ENCODE assay signal across 23 mouse cellular contexts in genomic region chr15:82989190-82989704, GRCm38 (mm10). TPM values are rescaled to one million over a fixed set of nuclear protein-coding genes. Genes with fewer than 3 reads are reported as not detected.
DNase-seq lines count a peak whose midpoint lies in the region; ATAC-seq and TF ChIP-seq lines count a peak whose summit lies in the region.
"Had no signal": no experiment of that assay in that cellular context is flagged by ENCODE, and none has a peak within 500 bp of the region (broad histone marks: within the 10 kb centered on the region; RNA-seq: fewer than 3 reads in every experiment).

No protein-coding gene starts in this region.

- 58% methylated on average over 6 of the region's 6 CpGs for WGBS in embryonic facial prominence, embryonic 13.5 days
- WGBS in embryonic facial prominence, embryonic 10.5 days, result 62% methylated on average over 6 of the region's 6 CpGs
- 80% methylated on average over 6 of the region's 6 CpGs for WGBS in hindbrain, embryonic 10.5 days
- WGBS in hindbrain, postnatal 0 days, result 64% methylated on average over 6 of the region's 6 CpGs
- WGBS in kidney, embryonic 15.5 days, result 25% methylated on average over 6 of the region's 6 CpGs
- 69% methylated on average over 6 of the region's 6 CpGs for WGBS in midbrain, postnatal 0 days
- WGBS in midbrain, embryonic 16.5 days, result 61% methylated on average over 6 of the region's 6 CpGs

- 0 out of 2 replicates have a peak overlapping the region, but pooled peaks have one; percentile 7 for H3K4me2 ChIP-seq in embryonic facial prominence, embryonic 13.5 days
- H3K4me2 ChIP-seq in hindbrain, postnatal 0 days (ENCODE audit: low read depth, low read length), result no peak overlapping the region
- peak overlapping the region; percentile 86 for H3K4me2 ChIP-seq in kidney, embryonic 15.5 days
- H3K4me2 ChIP-seq in midbrain, postnatal 0 days (ENCODE audit: low read depth, low read length, poor library complexity, severe bottlenecking), result no peak overlapping the region
- H3K4me2 ChIP-seq in midbrain, embryonic 16.5 days (ENCODE audit: low read length), result no peak overlapping the region
- H3K4me2 ChIP-seq: liver, embryonic 15.5 days had no signal

- no peak for ATAC-seq in embryonic facial prominence, embryonic 13.5 days (ENCODE audit: insufficient number of reproducible peaks, insufficient read depth, low FRiP score, low TSS enrichment, low read depth)
- ATAC-seq in hindbrain, postnatal 0 days, result no peak
- ATAC-seq in kidney, embryonic 15.5 days (replicated peaks; ENCODE audit: low FRiP score), result peak; percentile 37
- ATAC-seq in midbrain, postnatal 0 days (ENCODE audit: low FRiP score), result no peak
- no peak for ATAC-seq in midbrain, embryonic 16.5 days
- ATAC-seq: inflammation-experienced regulatory T-cells, adult 6 months had no signal

- H3K4me1 ChIP-seq in embryonic facial prominence, embryonic 13.5 days, result peaks cover 62% of the 10 kb centered on the region
- H3K4me1 ChIP-seq in embryonic facial prominence, embryonic 10.5 days, result peaks cover 60% of the 10 kb centered on the region
- peaks cover 56% of the 10 kb centered on the region for H3K4me1 ChIP-seq in hindbrain, embryonic 10.5 days (replicated peaks)
- H3K4me1 ChIP-seq in hindbrain, postnatal 0 days (ENCODE audit: insufficient read depth, low read length), result peaks cover 23% of the 10 kb centered on the region
- peaks cover 60% of the 10 kb centered on the region for H3K4me1 ChIP-seq in kidney, embryonic 15.5 days
- peaks cover 17% of the 10 kb centered on the region; the same call in 1 of the 2 replicates for H3K4me1 ChIP-seq in midbrain, postnatal 0 days (ENCODE audit: insufficient read depth, low read length)
- H3K4me1 ChIP-seq in midbrain, embryonic 16.5 days (ENCODE audit: control insufficient read depth, insufficient read depth, low read length), result peaks cover 44% of the 10 kb centered on the region

- no peaks in the 10 kb centered on the region for H3K9me3 ChIP-seq in embryonic facial prominence, embryonic 13.5 days
- no peaks in the 10 kb centered on the region for H3K9me3 ChIP-seq in embryonic facial prominence, embryonic 10.5 days
- no peaks in the 10 kb centered on the region for H3K9me3 ChIP-seq in hindbrain, embryonic 10.5 days
- H3K9me3 ChIP-seq in hindbrain, postnatal 0 days (ENCODE audit: low read length), result no peaks in the 10 kb centered on the region
- H3K9me3 ChIP-seq in kidney, embryonic 15.5 days (replicated peaks), result no peaks in the 10 kb centered on the region
- H3K9me3 ChIP-seq in midbrain, postnatal 0 days (ENCODE audit: low read length), result no peaks in the 10 kb centered on the region
- no peaks in the 10 kb centered on the region for H3K9me3 ChIP-seq in midbrain, embryonic 16.5 days (replicated peaks; ENCODE audit: control insufficient read depth, low read length, poor library complexity, severe bottlenecking)
- H3K9me3 ChIP-seq: heart, embryonic 13.5 days; limb, embryonic 12.5 days; liver, embryonic 15.5 days; neural tube, embryonic 13.5 days had no signal

- no peak overlapping the region for H3K4me3 ChIP-seq in embryonic facial prominence, embryonic 13.5 days
- no peak overlapping the region for H3K4me3 ChIP-seq in embryonic facial prominence, embryonic 10.5 days
- no peak overlapping the region for H3K4me3 ChIP-seq in hindbrain, embryonic 10.5 days
- H3K4me3 ChIP-seq in hindbrain, postnatal 0 days (ENCODE audit: low read length), result no peak overlapping the region
- no peak overlapping the region for H3K4me3 ChIP-seq in kidney, embryonic 15.5 days (replicated peaks)
- no peak overlapping the region for H3K4me3 ChIP-seq in midbrain, postnatal 0 days (ENCODE audit: low read depth, low read length)
- no peak overlapping the region for H3K4me3 ChIP-seq in midbrain, embryonic 16.5 days (ENCODE audit: low read depth, low read length)
- H3K4me3 ChIP-seq: heart, embryonic 13.5 days; left cerebral cortex, adult 2 months; limb, embryonic 12.5 days; liver, embryonic 15.5 days; neural tube, embryonic 13.5 days had no signal

- H3K36me3 ChIP-seq in embryonic facial prominence, embryonic 13.5 days, result no peaks in the 10 kb centered on the region
- H3K36me3 ChIP-seq in embryonic facial prominence, embryonic 10.5 days (replicated peaks), result no peaks in the 10 kb centered on the region
- H3K36me3 ChIP-seq in hindbrain, embryonic 10.5 days, result no peaks in the 10 kb centered on the region
- H3K36me3 ChIP-seq in hindbrain, postnatal 0 days (ENCODE audit: insufficient read depth, low read length), result no peaks in the 10 kb centered on the region
- no peaks in the 10 kb centered on the region for H3K36me3 ChIP-seq in kidney, embryonic 15.5 days
- no peaks in the 10 kb centered on the region for H3K36me3 ChIP-seq in midbrain, postnatal 0 days (ENCODE audit: insufficient read depth, low read length)
- H3K36me3 ChIP-seq in midbrain, embryonic 16.5 days (ENCODE audit: control insufficient read depth, insufficient read depth, low read length), result no peaks in the 10 kb centered on the region
- H3K36me3 ChIP-seq: heart, embryonic 13.5 days; limb, embryonic 12.5 days; liver, embryonic 15.5 days; neural tube, embryonic 13.5 days had no signal

- no peak for TF ChIP-seq CTCF in hindbrain, postnatal 0 days (IDR thresholded peaks at IDR 0.05; ENCODE audit: low read depth)
- 0 out of 2 replicates have a peak, but pooled peaks have one; percentile 13 for TF ChIP-seq CTCF in midbrain, postnatal 0 days (IDR thresholded peaks at IDR 0.05)

- no peak overlapping the region for H3K9ac ChIP-seq in embryonic facial prominence, embryonic 13.5 days
- H3K9ac ChIP-seq in hindbrain, postnatal 0 days (replicated peaks; ENCODE audit: low read length), result no peak overlapping the region
- no peak overlapping the region for H3K9ac ChIP-seq in kidney, embryonic 15.5 days
- no peak overlapping the region for H3K9ac ChIP-seq in midbrain, postnatal 0 days (replicated peaks; ENCODE audit: low read length, poor library complexity, severe bottlenecking)
- H3K9ac ChIP-seq in midbrain, embryonic 16.5 days (ENCODE audit: low read depth, low read length), result no peak overlapping the region
- H3K9ac ChIP-seq: heart, embryonic 13.5 days; limb, embryonic 12.5 days; liver, embryonic 15.5 days; lung, embryonic 14.5 days; neural tube, embryonic 13.5 days had no signal

- no peak overlapping the region for H3K27ac ChIP-seq in embryonic facial prominence, embryonic 13.5 days
- no peak overlapping the region; the same call in 1 of the 2 replicates for H3K27ac ChIP-seq in embryonic facial prominence, embryonic 10.5 days (replicated peaks)
- peak overlapping the region; percentile 64 for H3K27ac ChIP-seq in hindbrain, embryonic 10.5 days
- no peak overlapping the region for H3K27ac ChIP-seq in hindbrain, postnatal 0 days
- H3K27ac ChIP-seq in kidney, embryonic 15.5 days, result peak overlapping the region; percentile 67
- H3K27ac ChIP-seq in midbrain, postnatal 0 days (ENCODE audit: low read depth, low read length), result no peak overlapping the region
- no peak overlapping the region for H3K27ac ChIP-seq in midbrain, embryonic 16.5 days (ENCODE audit: low read length)
- H3K27ac ChIP-seq: heart, embryonic 13.5 days; left cerebral cortex, adult 2 months; limb, embryonic 12.5 days; liver, embryonic 15.5 days had no signal

- DNase-seq in embryonic facial prominence, embryonic 10.5 days (ENCODE audit: low spot score), result no peak
- no peak for DNase-seq in hindbrain, embryonic 10.5 days (ENCODE audit: low spot score)
- DNase-seq in hindbrain, postnatal 0 days (ENCODE audit: low spot score), result no peak
- DNase-seq in kidney, postnatal 36 days, result no peak
- no peak for DNase-seq in midbrain, postnatal 0 days (ENCODE audit: low spot score)
- DNase-seq: adrenal gland, postnatal 10 days; cerebellum, adult 8-10 months; cerebellum, postnatal 25 days; heart, postnatal 10 days; kidney, adult 9 months; lung, embryonic 14.5 days; lung, postnatal 14 days; right cerebral cortex, postnatal 14 days; thymus, postnatal 4 days had no signal

- H3K27me3 ChIP-seq in embryonic facial prominence, embryonic 13.5 days, result peaks cover 18% of the 10 kb centered on the region; the same call in 1 of the 2 replicates
- H3K27me3 ChIP-seq in embryonic facial prominence, embryonic 10.5 days (replicated peaks; ENCODE audit: low read depth, poor library complexity, severe bottlenecking), result peaks cover 69% of the 10 kb centered on the region
- H3K27me3 ChIP-seq in hindbrain, embryonic 10.5 days (ENCODE audit: insufficient read depth, poor library complexity, severe bottlenecking), result peaks cover 83% of the 10 kb centered on the region
- H3K27me3 ChIP-seq in hindbrain, postnatal 0 days (ENCODE audit: insufficient read depth, low read length), result peaks cover 15% of the 10 kb centered on the region; the same call in 1 of the 2 replicates
- peaks cover 76% of the 10 kb centered on the region for H3K27me3 ChIP-seq in kidney, embryonic 15.5 days
- H3K27me3 ChIP-seq in midbrain, postnatal 0 days (ENCODE audit: insufficient read depth, low read length), result no peaks in the 10 kb centered on the region
- no peaks in the 10 kb centered on the region for H3K27me3 ChIP-seq in midbrain, embryonic 16.5 days (ENCODE audit: control insufficient read depth, insufficient read depth, low read depth, low read length)

RNA-seq across cellular contexts. Expression of gene Tcf20, which starts 1.6 kb away (rescaled TPM):
- polyA plus RNA-seq in embryonic facial prominence, embryonic 13.5 days (2015; fragmentation: Nextera tagmentation; extraction: Ambion mirVana), result 15.2 and 15.8 TPM in 2 replicates
- polyA plus RNA-seq in embryonic facial prominence, embryonic 10.5 days (2016; fragmentation: Nextera tagmentation; extraction: Ambion mirVana), result 8.4 and 8.5 TPM in 2 replicates
- polyA plus RNA-seq in hindbrain, embryonic 10.5 days (2016; fragmentation: Nextera tagmentation; extraction: Ambion mirVana), result 6.7 and 6.9 TPM in 2 replicates
- 89.2 and 98.3 TPM in 2 replicates for total RNA-seq in hindbrain, postnatal 0 days (2014; rRNA removed)
- 8.6 and 8.8 TPM in 2 replicates for polyA plus RNA-seq in hindbrain, postnatal 0 days (2015; fragmentation: Nextera tagmentation; extraction: Ambion mirVana)
- 8.4 and 9.3 TPM in 2 replicates for polyA plus RNA-seq in kidney, embryonic 15.5 days (2015; fragmentation: Nextera tagmentation; extraction: Ambion mirVana)
- 125 and 131 TPM in 2 replicates for total RNA-seq in midbrain, postnatal 0 days (2014; rRNA removed)
- polyA plus RNA-seq in midbrain, postnatal 0 days (2015; fragmentation: Nextera tagmentation; extraction: Ambion mirVana), result 10.6 and 11.8 TPM in 2 replicates
- 13.0 and 13.6 TPM in 2 replicates for polyA plus RNA-seq in midbrain, embryonic 16.5 days (2015; fragmentation: Nextera tagmentation; extraction: Ambion mirVana)

RNA-seq across cellular contexts. Expression of gene Nfam1, which starts 43.9 kb away (rescaled TPM):
- 3.6 and 3.7 TPM in 2 replicates for polyA plus RNA-seq in embryonic facial prominence, embryonic 13.5 days (2015; fragmentation: Nextera tagmentation; extraction: Ambion mirVana)
- 2.4 and 2.6 TPM in 2 replicates for polyA plus RNA-seq in embryonic facial prominence, embryonic 10.5 days (2016; fragmentation: Nextera tagmentation; extraction: Ambion mirVana)
- polyA plus RNA-seq in hindbrain, embryonic 10.5 days (2016; fragmentation: Nextera tagmentation; extraction: Ambion mirVana), result 2.8 and 3.6 TPM in 2 replicates
- total RNA-seq in hindbrain, postnatal 0 days (2014; rRNA removed), result 1.7 and 3.3 TPM in 2 replicates
- 1.7 and 1.8 TPM in 2 replicates for polyA plus RNA-seq in hindbrain, postnatal 0 days (2015; fragmentation: Nextera tagmentation; extraction: Ambion mirVana)
- 2.9 and 3.0 TPM in 2 replicates for polyA plus RNA-seq in kidney, embryonic 15.5 days (2015; fragmentation: Nextera tagmentation; extraction: Ambion mirVana)
- 3.3 and 4.1 TPM in 2 replicates for total RNA-seq in midbrain, postnatal 0 days (2014; rRNA removed)
- polyA plus RNA-seq in midbrain, postnatal 0 days (2015; fragmentation: Nextera tagmentation; extraction: Ambion mirVana), result 1.9 and 2.6 TPM in 2 replicates
- 2.6 and 3.0 TPM in 2 replicates for polyA plus RNA-seq in midbrain, embryonic 16.5 days (2015; fragmentation: Nextera tagmentation; extraction: Ambion mirVana)

Comparison
In these comparisons a context has a peak if more than half of its experiments do, and no peak if none do; other contexts are left out.
1. H3K27ac ChIP-seq: peak in hindbrain, embryonic 10.5 days (single experiment) and kidney, embryonic 15.5 days (single experiment); none in embryonic facial prominence, embryonic 13.5 days (single experiment), embryonic facial prominence, embryonic 10.5 days (single experiment), hindbrain, postnatal 0 days (single experiment), midbrain, postnatal 0 days (single experiment) and midbrain, embryonic 16.5 days (single experiment).
2. H3K4me2 ChIP-seq: peak in embryonic facial prominence, embryonic 13.5 days (single experiment) and kidney, embryonic 15.5 days (single experiment); none in hindbrain, postnatal 0 days (single experiment), midbrain, postnatal 0 days (single experiment) and midbrain, embryonic 16.5 days (single experiment).